Mouse (Mus musculus): ENCODE measurements around the gene Ntng1. TPM values are rescaled to one million over a fixed set of nuclear protein-coding genes. Genes with fewer than 3 reads are reported as not detected.

Ntng1 gene
- total RNA-seq, 2 experiments from 2014 or later: 41.7 to 43.4 TPM

- no peak for DNase-seq (ENCODE audit: low spot score in 2 of 2)
Observed at GRCm38 (mm10) chr3:110055433-110055832, 88.4 kb downstream of the Ntng1 start.

- DNase-seq (ENCODE audit: low spot score in 2 of 2): no peak
Observed at GRCm38 (mm10) chr3:110054125-110054524, 89.7 kb downstream of the Ntng1 start.

- no peak for DNase-seq (ENCODE audit: low spot score in 2 of 2)
Observed at GRCm38 (mm10) chr3:110048152-110048551, 95.7 kb downstream of the Ntng1 start.

- DNase-seq (ENCODE audit: low spot score in 2 of 2): no peak
Observed at GRCm38 (mm10) chr3:110046750-110047149, 97.1 kb downstream of the Ntng1 start.

- DNase-seq (ENCODE audit: low spot score in 2 of 2): no peak
Observed at GRCm38 (mm10) chr3:110044209-110044608, 99.6 kb downstream of the Ntng1 start.

GRCm38 (mm10) chr3:110043641-110044187 is 100.1 kb downstream of the Ntng1 start:
- DNase-seq (ENCODE audit: low spot score in 2 of 2): no peak

GRCm38 (mm10) chr3:110022783-110023599 is 120.8 kb downstream of the Ntng1 start:
- no peak for DNase-seq (ENCODE audit: low spot score in 2 of 2)

GRCm38 (mm10) chr3:110010870-110011626 is 132.8 kb downstream of the Ntng1 start:
- no peak for DNase-seq (ENCODE audit: low spot score in 2 of 2)

- DNase-seq (ENCODE audit: low spot score in 2 of 2): no peak
Observed at GRCm38 (mm10) chr3:110010441-110010840, 133.4 kb downstream of the Ntng1 start.

- no peak for DNase-seq (ENCODE audit: low spot score in 2 of 2)
Observed at GRCm38 (mm10) chr3:110000349-110000748, 143.5 kb downstream of the Ntng1 start.

GRCm38 (mm10) chr3:109995663-109996024 is 148.2 kb downstream of the Ntng1 start:
- DNase-seq (ENCODE audit: low spot score in 2 of 2): no peak

GRCm38 (mm10) chr3:109994978-109995662 is 148.7 kb downstream of the Ntng1 start:
- DNase-seq (ENCODE audit: low spot score in 2 of 2): peak; percentile 17 to 43

- peak in 1 of 2 experiments; percentile 47 for DNase-seq (ENCODE audit: low spot score in 2 of 2)
Observed at GRCm38 (mm10) chr3:109984086-109984485, 159.7 kb downstream of the Ntng1 start.

GRCm38 (mm10) chr3:109977614-109978013 is 166.2 kb downstream of the Ntng1 start:
- DNase-seq (ENCODE audit: low spot score in 2 of 2): no peak

GRCm38 (mm10) chr3:109975106-109975505 is 168.7 kb downstream of the Ntng1 start:
- DNase-seq (ENCODE audit: low spot score in 2 of 2): no peak

GRCm38 (mm10) chr3:109971465-109971864 is 172.3 kb downstream of the Ntng1 start:
- DNase-seq (ENCODE audit: low spot score in 2 of 2): no peak

- DNase-seq (ENCODE audit: low spot score in 2 of 2): no peak
Observed at GRCm38 (mm10) chr3:109970181-109970580, 173.6 kb downstream of the Ntng1 start.

GRCm38 (mm10) chr3:109962631-109963030 is 181.2 kb downstream of the Ntng1 start:
- no peak for DNase-seq (ENCODE audit: low spot score in 2 of 2)

GRCm38 (mm10) chr3:109942960-109943359 is 200.9 kb downstream of the Ntng1 start:
- no peak for DNase-seq (ENCODE audit: low spot score in 2 of 2)

- no peak for DNase-seq (ENCODE audit: low spot score in 2 of 2)
Observed at GRCm38 (mm10) chr3:109937634-109938033, 206.2 kb downstream of the Ntng1 start.

- no peak for DNase-seq (ENCODE audit: low spot score in 2 of 2)
Observed at GRCm38 (mm10) chr3:109936275-109936674, 207.5 kb downstream of the Ntng1 start.
